Mouse (Mus musculus) Patski (cell line): ENCODE results near the gene Brsk2. TPM values are rescaled to one million over a fixed set of nuclear protein-coding genes. Genes with fewer than 3 reads are reported as not detected.
"Not testable (repeated sequence)": the region's sequence is repeated elsewhere in the genome, so short reads cannot be mapped to it uniquely, and the experiment has no call there.

Experiments
- ATAC-seq: fragments of 100-300 bp; one replicate; pipeline ENCODE4 v1.8.0; 2021
- CTCF ChIA-PET: fragments of 350-600 bp; sonication (Branson Sonifier 250); formaldehyde crosslinking; loops from one replicate; lab custom pipeline; 2022; ENCODE audit warnings: inconsistent platforms; lab: Charles Lee
- POLR2A ChIA-PET: fragments of 350-600 bp; sonication (Branson Sonifier 250); formaldehyde crosslinking; loops from one replicate; lab custom pipeline; 2022; ENCODE audit warnings: antibody characterized with exemption, inconsistent platforms; lab: Charles Lee
- DNase-seq: peaks from one replicate; pipeline ENCODE4 v3.0.0-alpha.2; 2011; ENCODE audit warnings: low read depth, low spot score
- H3K27me3 ChIP-seq: fragments of 371-371 bp; one replicate; pipeline ENCODE4 v1.5.1; 2021
- CTCF ChIP-seq: fragments of 100-300 bp; IDR thresholded peaks from one replicate; pipeline ENCODE4 v1.5.1; 2021
- in situ Hi-C: fragments of 300-500 bp; cut with MboI; formaldehyde crosslinking; loops from 3 replicates; pipeline ENCODE4 v1.11.1; 2018; ENCODE audit warnings: low pct_unique_long_range_greater_than_20kb, mixed read lengths
- polyA plus RNA-seq: library from polyadenylated mRNA; unstranded; gene quantifications from one replicate; pipeline ENCODE4 v1.2.3, GENCODE M21; 2021

Gene Brsk2
- 0.04 TPM for polyA plus RNA-seq

- TF ChIP-seq CTCF: no peak
- POLR2A ChIA-PET: no interaction called here
- DNase-seq: peak; percentile 27
- H3K27me3 ChIP-seq: peaks cover 49% of the 10 kb centered on the region
- in situ Hi-C loops: no loop called here
- CTCF ChIA-PET: no interaction called here
- peak; percentile 90 for ATAC-seq
These were observed at the start of gene Brsk2 for GRCm38 (mm10) chr7:141948906-141949798. Brsk2 (plus strand) TSS chr7:141949751.

- DNase-seq (no peak), ATAC-seq (no peak)
- H3K27me3 ChIP-seq: peaks cover 10% of the 10 kb centered on the region
- no peak for TF ChIP-seq CTCF
- ChIA-PET CTCF (interaction anchor here (1.0 to 1.7 kb wide), 2 partner anchors 11 to 146 kb away, joined by 4 to 6 read pairs; no protein-coding TSS in a partner anchor), POLR2A (no interaction called here)
- in situ Hi-C loops: loop anchor here (25.0 kb wide), 1 partner anchor 140 kb away; no protein-coding TSS in a partner anchor
These were observed 47.7 kb upstream of the Brsk2 start for GRCm38 (mm10) chr7:141901825-141902224.

- CTCF ChIA-PET: interaction anchor here (1.0 to 1.7 kb wide), 2 partner anchors 12 to 147 kb away, joined by 4 to 6 read pairs; no protein-coding TSS in a partner anchor
- ATAC-seq (peak; percentile 91), DNase-seq (peak; percentile 92)
- peaks cover 10% of the 10 kb centered on the region for H3K27me3 ChIP-seq
- POLR2A ChIA-PET: interaction anchor here (0.7 kb wide), 1 partner anchor 709 kb away, joined by 3 read pairs; the partner anchor contains the start of gene Hras
- in situ Hi-C loops: loop anchor here (25.0 kb wide), 1 partner anchor 140 kb away; no protein-coding TSS in a partner anchor
- TF ChIP-seq CTCF: no peak
These were observed 47.3 kb upstream of the Brsk2 start for GRCm38 (mm10) chr7:141902269-141902729.

GRCm38 (mm10) chr7:141902791-141903190, 46.8 kb upstream of the Brsk2 start:
- CTCF ChIA-PET: interaction anchor here (1.0 to 1.7 kb wide), 2 partner anchors 12 to 147 kb away, joined by 4 to 6 read pairs; no protein-coding TSS in a partner anchor
- in situ Hi-C loops: loop anchor here (25.0 kb wide), 1 partner anchor 140 kb away; no protein-coding TSS in a partner anchor
- DNase-seq: no peak
- TF ChIP-seq CTCF: no peak
- ATAC-seq: no peak
- H3K27me3 ChIP-seq: peaks cover 10% of the 10 kb centered on the region
- POLR2A ChIA-PET: interaction anchor here (0.7 kb wide), 1 partner anchor 709 kb away, joined by 3 read pairs; the partner anchor contains the start of gene Hras

- ATAC-seq (no peak), DNase-seq (no peak)
- no peak for TF ChIP-seq CTCF
- in situ Hi-C loops: loop anchor here (25.0 kb wide), 1 partner anchor 146 kb away; no protein-coding TSS in a partner anchor
- H3K27me3 ChIP-seq: peaks cover 14% of the 10 kb centered on the region
- ChIA-PET CTCF (no interaction called here), POLR2A (no interaction called here)
These were observed 41.0 kb upstream of the Brsk2 start for GRCm38 (mm10) chr7:141908591-141908990.

GRCm38 (mm10) chr7:141911305-141911704, 38.2 kb upstream of the Brsk2 start:
- no peak for TF ChIP-seq CTCF
- POLR2A ChIA-PET: no interaction called here
- H3K27me3 ChIP-seq: peaks cover 11% of the 10 kb centered on the region

GRCm38 (mm10) chr7:141918407-141918806, 31.1 kb upstream of the Brsk2 start, which contains the start of gene Tollip:
Tollip (minus strand) TSS chr7:141918507.
- no peak for DNase-seq
- in situ Hi-C loops: loop anchor here (25.0 kb wide), 1 partner anchor 156 kb away; no protein-coding TSS in a partner anchor
- peaks cover 19% of the 10 kb centered on the region for H3K27me3 ChIP-seq
- no peak for TF ChIP-seq CTCF
- ChIA-PET POLR2A (no interaction called here), CTCF (interaction anchor here (1.9 kb wide), 1 partner anchor 162 kb away, joined by 5 read pairs; no protein-coding TSS in a partner anchor)
- no peak for ATAC-seq

More at GRCm38 (mm10) chr7:141911305-141911704, 38.2 kb upstream of the Brsk2 start:
- DNase-seq: no peak
- ATAC-seq: no peak
- in situ Hi-C loops: loop anchor here (25.0 kb wide), 1 partner anchor 149 kb away; no protein-coding TSS in a partner anchor
- CTCF ChIA-PET: no interaction called here

GRCm38 (mm10) chr7:141924121-141924520, 25.4 kb upstream of the Brsk2 start:
- DNase-seq, ATAC-seq, POLR2A ChIA-PET: not testable (repeated sequence)
- CTCF ChIA-PET: interaction anchor here (1.1 to 5.7 kb wide), 4 partner anchors 11 to 169 kb away, joined by 3 to 49 read pairs (median 3); no protein-coding TSS in a partner anchor
- peaks cover 14% of the 10 kb centered on the region for H3K27me3 ChIP-seq
- in situ Hi-C loops: loop anchor here (25.0 kb wide), 1 partner anchor 162 kb away; no protein-coding TSS in a partner anchor

GRCm38 (mm10) chr7:141924917-141925316, 24.6 kb upstream of the Brsk2 start:
- peaks cover 14% of the 10 kb centered on the region for H3K27me3 ChIP-seq
- DNase-seq (no peak), ATAC-seq (no peak)
- CTCF ChIA-PET: interaction anchor here (1.1 to 5.7 kb wide), 3 partner anchors 12 to 170 kb away, joined by 3 to 49 read pairs (median 3); no protein-coding TSS in a partner anchor
- POLR2A ChIA-PET: no interaction called here
- in situ Hi-C loops: loop anchor here (25.0 kb wide), 1 partner anchor 163 kb away; no protein-coding TSS in a partner anchor
- TF ChIP-seq CTCF: peak; percentile 93

GRCm38 (mm10) chr7:141928642-141929041, 20.9 kb upstream of the Brsk2 start:
- TF ChIP-seq CTCF: no peak
- H3K27me3 ChIP-seq: no peaks in the 10 kb centered on the region
- DNase-seq (no peak), ATAC-seq (no peak)
- POLR2A ChIA-PET: no interaction called here
- in situ Hi-C loops: no loop called here
- CTCF ChIA-PET: interaction anchor here (1.5 kb wide), 1 partner anchor 173 kb away, joined by 4 read pairs; no protein-coding TSS in a partner anchor
